Mouse (Mus musculus): ENCODE data around the gene Tnrc18. TPM values are rescaled to one million over a fixed set of nuclear protein-coding genes. Genes with fewer than 3 reads are reported as not detected.
A peak's percentile ranks its signal among the peaks of the same experiment; 100 is the strongest.

The Tnrc18 gene
- 116 TPM for polyA plus RNA-seq (2021)

DNA sequence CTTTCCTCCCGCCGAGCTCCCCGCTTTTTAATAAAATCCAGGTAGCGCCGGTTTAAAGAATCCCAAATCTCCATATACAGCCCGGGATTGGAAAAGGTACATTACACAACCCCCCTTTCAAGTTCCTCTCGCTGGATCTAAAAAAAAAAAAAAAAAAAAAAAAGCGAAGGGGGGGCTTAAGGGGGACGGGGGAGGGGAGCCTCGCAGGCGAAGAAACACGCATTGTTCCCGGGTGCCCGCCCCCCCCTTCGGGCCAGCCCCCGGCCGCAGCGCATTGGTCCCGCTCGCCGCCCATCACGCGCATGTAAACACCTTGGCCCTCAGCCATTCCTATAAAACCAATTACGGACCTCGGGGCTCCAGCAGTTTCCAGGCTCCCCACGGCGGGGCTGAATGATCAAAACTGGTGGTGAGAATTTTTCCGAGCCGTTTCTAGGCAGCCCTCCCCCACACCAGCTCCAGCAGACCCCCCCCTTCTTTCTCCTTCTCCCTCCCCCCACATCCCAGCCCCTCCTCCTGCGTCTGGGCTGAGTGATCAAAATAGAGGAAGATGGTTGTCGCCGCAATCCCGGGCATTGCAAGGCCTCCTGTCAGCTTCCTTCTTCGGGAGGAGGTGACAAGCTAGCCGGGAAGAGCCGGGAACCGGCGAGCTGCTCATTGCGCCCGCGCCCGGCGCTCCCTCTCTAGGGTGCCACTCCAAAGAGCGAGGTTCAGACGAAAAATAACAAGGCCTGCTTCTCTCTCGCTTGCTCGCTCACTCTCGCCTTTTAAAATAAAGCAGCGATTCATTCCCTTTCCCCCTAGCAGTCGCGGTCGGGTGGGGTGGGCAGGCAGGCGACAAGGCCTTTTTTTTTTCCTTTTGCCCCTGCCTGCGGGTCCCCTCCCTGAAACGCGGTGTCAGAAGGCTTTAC is at the start of gene Tnrc18:
TSS of gene Tnrc18 (minus strand) at position 139 of the 911 bp plus-strand sequence.
- H3K27me3 ChIP-seq = no peaks in the 10 kb centered on the region
- no peak for ATAC-seq
- in situ Hi-C loops (cut with MboI; ENCODE audit: low pct_unique_long_range_greater_than_20kb) = no loop called here
- CTCF ChIA-PET = no interaction called here
- no peak for TF ChIP-seq CTCF (IDR thresholded peaks at IDR 0.05)
- POLR2A ChIA-PET = interaction anchor here (0.6 to 4.1 kb wide), 16 partner anchors 7 to 172 kb away, joined by 3 to 28 read pairs (median 4); partner anchors contain the start of gene Fbxl18
- DNase-seq (ENCODE audit: low read depth, low spot score) = peak; percentile 99

DNA sequence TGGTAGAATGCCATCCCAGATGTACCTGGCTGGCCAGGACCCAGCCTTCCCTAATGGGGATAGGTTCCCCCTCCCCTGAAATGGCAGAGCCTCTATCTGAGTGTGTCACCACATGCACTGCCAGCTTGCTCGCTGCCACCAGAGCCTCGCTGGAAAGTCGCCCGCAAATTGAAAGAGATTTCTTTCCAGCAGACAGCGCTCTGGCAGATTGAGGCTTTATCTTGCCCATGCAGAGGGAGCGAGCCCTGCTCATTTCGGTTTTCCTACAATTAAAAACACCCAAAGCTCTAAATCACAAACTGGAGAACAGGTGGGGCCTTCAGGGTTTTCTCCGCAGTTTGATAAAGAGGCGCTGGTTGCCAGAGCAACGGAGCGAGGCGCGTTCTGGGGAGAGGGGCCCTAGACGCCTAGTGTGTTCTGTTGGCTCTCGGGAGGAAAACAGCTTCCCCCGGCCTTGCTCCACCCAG is 40.3 kb upstream of the Tnrc18 start:
- ATAC-seq (no peak), DNase-seq (ENCODE audit: low read depth, low spot score) (no peak)
- TF ChIP-seq CTCF (IDR thresholded peaks at IDR 0.05) = no peak
- no peaks in the 10 kb centered on the region for H3K27me3 ChIP-seq
- in situ Hi-C loops (cut with MboI; ENCODE audit: low pct_unique_long_range_greater_than_20kb) = no loop called here
- ChIA-PET CTCF (no interaction called here), POLR2A (interaction anchor here (1.2 kb wide), 1 partner anchor 37 kb away, joined by 3 read pairs; no protein-coding TSS in a partner anchor)

DNA sequence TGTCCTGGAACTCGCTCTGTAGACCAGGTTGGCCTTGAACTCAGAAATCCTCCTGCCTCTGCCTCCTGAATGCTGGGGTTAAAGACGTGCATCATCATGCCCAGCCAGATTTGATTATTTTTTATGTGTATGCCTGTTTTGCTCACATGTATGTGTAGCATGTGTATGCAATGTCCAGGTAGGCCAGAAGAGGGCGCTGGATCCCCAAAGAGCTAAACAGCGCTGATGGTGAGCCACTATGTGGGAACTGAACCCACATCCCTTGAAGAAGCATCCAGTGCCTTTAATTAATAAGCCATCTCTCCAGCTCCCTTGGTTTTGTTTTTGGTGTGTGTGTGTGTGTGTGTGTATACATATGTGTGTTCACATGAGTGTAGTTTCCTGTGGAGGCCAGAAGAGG is 38.9 kb upstream of the Tnrc18 start:
- ChIA-PET POLR2A (interaction anchor here (0.7 kb wide), 1 partner anchor 76 kb away, joined by 4 read pairs; no protein-coding TSS in a partner anchor), CTCF (no interaction called here)
- H3K27me3 ChIP-seq = no peaks in the 10 kb centered on the region
- in situ Hi-C loops (cut with MboI; ENCODE audit: low pct_unique_long_range_greater_than_20kb) = no loop called here
- no peak for ATAC-seq
- DNase-seq (ENCODE audit: low read depth, low spot score) = no peak
- peak; percentile 49 for TF ChIP-seq CTCF (IDR thresholded peaks at IDR 0.05)

DNA sequence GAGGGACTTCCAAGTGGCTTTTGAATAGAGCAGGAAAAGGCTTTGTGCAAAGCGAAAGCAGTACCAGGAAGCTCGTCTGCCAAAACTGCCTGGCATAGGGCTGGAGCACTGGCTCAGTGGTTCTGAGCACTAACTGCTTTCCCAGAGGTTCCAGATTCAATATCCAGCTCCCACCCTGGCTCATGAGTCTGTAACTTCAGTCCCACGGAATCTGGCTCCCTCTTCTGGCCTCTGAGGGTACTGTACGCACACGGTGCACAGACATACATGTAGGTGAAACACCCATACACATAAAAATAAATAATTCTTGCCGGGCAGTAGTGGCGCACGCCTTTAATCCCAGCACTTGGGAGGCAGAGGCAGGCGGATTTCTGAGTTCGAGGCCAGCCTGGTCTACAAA is 37.4 kb upstream of the Tnrc18 start:
- in situ Hi-C loops (cut with MboI; ENCODE audit: low pct_unique_long_range_greater_than_20kb) = no loop called here
- POLR2A ChIA-PET = interaction anchor here (0.7 to 1.0 kb wide), 2 partner anchors 13 to 87 kb away, joined by 3 read pairs; no protein-coding TSS in a partner anchor
- no peaks in the 10 kb centered on the region for H3K27me3 ChIP-seq
- CTCF ChIA-PET = interaction anchor here (0.6 to 2.6 kb wide), 11 partner anchors 9 to 130 kb away, joined by 3 to 7 read pairs (median 5); no protein-coding TSS in a partner anchor
- DNase-seq (ENCODE audit: low read depth, low spot score) = no peak
- peak; percentile 90 for TF ChIP-seq CTCF (IDR thresholded peaks at IDR 0.05)
- ATAC-seq = no peak

DNA sequence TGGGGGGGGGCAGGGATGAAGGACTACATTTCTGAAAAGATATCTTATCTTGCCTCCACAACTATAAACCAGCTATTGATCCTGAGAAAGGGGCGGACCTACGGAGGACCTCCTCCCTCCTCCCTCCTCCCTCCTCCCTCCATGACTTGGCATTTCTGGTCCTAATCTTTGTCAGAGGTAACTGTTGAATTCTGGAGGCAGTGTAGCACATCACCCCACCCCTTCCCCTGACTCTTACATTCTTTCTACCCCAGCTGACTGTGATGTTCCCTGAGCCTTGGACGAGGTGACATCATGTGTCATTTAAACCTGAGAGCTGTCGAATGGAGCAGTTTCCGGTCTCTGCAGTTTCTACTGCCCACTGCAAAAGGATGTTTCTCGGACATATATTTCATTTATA is 36.1 kb upstream of the Tnrc18 start:
- ChIA-PET CTCF (interaction anchor here (1.1 to 2.6 kb wide), 7 partner anchors 11 to 211 kb away, joined by 3 to 7 read pairs (median 4); no protein-coding TSS in a partner anchor), POLR2A (interaction anchor here (0.5 kb wide), 1 partner anchor 33 kb away, joined by 4 read pairs; no protein-coding TSS in a partner anchor)
- TF ChIP-seq CTCF (IDR thresholded peaks at IDR 0.05) = no peak
- in situ Hi-C loops (cut with MboI; ENCODE audit: low pct_unique_long_range_greater_than_20kb) = no loop called here
- DNase-seq (ENCODE audit: low read depth, low spot score) (no peak), ATAC-seq (no peak)
- no peaks in the 10 kb centered on the region for H3K27me3 ChIP-seq

DNA sequence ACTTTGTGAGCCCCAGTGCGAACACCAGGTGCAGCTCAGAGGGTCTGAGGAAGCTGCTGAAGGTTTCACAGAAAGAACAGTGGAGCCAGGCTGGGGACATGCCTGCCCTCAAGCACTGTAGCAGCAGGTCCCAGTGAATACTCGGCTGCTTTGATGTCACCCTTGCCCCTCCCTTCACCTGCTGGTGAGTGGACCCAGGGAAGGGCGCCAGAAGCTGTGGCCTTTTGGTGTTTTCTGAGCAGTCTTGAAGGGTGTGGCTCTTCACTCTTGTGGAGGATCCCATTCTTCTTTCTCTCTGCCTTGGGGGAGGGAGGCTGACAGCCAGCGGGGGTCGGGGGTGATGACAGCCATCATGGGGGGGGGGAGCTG is 34.2 kb upstream of the Tnrc18 start:
- ChIA-PET POLR2A (interaction anchor here (0.5 to 1.3 kb wide), 3 partner anchors 15 to 170 kb away, joined by 3 to 4 read pairs (median 3); no protein-coding TSS in a partner anchor), CTCF (interaction anchor here (1.5 to 2.0 kb wide), 2 partner anchors 10 kb away, joined by 4 to 6 read pairs; no protein-coding TSS in a partner anchor)
- ATAC-seq (no peak), DNase-seq (ENCODE audit: low read depth, low spot score) (no peak)
- TF ChIP-seq CTCF (IDR thresholded peaks at IDR 0.05) = no peak
- in situ Hi-C loops (cut with MboI; ENCODE audit: low pct_unique_long_range_greater_than_20kb) = no loop called here
- no peaks in the 10 kb centered on the region for H3K27me3 ChIP-seq

DNA sequence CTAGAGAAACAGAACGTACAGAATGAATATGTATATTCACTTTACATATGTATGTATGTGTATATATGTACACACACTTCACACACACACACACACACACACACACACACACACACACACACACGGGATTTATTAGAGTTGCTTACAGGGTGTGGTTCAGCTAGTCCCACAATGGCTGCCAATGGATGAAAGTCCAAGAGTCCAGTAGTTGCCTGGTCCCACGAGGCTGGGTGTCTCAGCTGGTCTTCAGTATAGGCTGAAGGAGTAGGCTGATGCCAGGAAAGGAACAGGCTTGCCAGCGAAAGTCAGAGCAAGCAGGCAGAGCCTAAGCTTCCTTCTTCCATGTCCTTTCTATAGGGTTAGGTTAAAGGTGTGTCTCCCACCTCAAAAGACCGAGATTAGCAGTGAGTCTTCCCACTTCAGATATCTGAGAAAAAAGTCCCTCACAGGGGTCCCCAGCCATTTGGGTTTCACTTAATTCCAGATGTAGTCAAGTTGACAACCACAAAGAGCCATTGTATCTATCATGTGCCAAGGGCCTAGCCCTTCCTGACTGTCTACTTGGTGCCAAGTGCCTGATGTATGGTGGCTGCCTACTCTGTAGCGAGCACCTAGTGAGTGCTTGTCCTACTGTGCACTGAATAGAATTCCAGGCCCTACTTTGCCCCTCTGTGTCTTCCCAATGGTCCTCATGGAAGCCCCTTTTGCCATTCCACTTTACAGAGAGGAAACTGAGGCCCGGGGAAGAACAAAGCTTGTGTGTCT is 33.6 kb upstream of the Tnrc18 start:
- no peak for TF ChIP-seq CTCF (IDR thresholded peaks at IDR 0.05)
- ATAC-seq (no peak), DNase-seq (ENCODE audit: low read depth, low spot score) (no peak)
- POLR2A ChIA-PET = interaction anchor here (0.5 to 0.9 kb wide), 2 partner anchors 16 to 169 kb away, joined by 3 read pairs; no protein-coding TSS in a partner anchor
- CTCF ChIA-PET = interaction anchor here (1.5 to 2.0 kb wide), 2 partner anchors 10 kb away, joined by 4 to 6 read pairs; no protein-coding TSS in a partner anchor
- H3K27me3 ChIP-seq = no peaks in the 10 kb centered on the region
- in situ Hi-C loops (cut with MboI; ENCODE audit: low pct_unique_long_range_greater_than_20kb) = no loop called here

DNA sequence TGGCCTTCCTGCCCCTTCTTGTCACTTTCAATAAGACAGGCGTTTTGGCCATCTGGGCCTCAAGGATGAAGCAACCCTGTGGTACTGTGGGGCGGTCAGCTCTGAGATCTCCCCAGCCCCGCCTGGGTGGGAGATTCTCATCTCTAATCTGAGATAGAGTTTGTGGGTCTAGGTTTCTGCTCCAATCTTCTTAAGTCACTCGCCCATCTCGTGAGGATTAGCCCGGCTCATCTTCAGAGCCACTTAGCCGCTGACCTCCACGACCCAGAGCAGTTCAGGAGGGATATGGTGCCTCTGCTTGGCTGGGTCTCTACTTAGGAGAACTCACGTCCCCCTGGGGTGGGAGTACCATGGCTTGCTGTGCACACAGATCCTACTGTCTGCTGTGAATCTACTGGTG is 33.0 kb upstream of the Tnrc18 start:
- DNase-seq (ENCODE audit: low read depth, low spot score) (no peak), ATAC-seq (no peak)
- TF ChIP-seq CTCF (IDR thresholded peaks at IDR 0.05) = no peak
- ChIA-PET CTCF (interaction anchor here (2.0 kb wide), 1 partner anchor 11 kb away, joined by 6 read pairs; no protein-coding TSS in a partner anchor), POLR2A (no interaction called here)
- in situ Hi-C loops (cut with MboI; ENCODE audit: low pct_unique_long_range_greater_than_20kb) = no loop called here
- no peaks in the 10 kb centered on the region for H3K27me3 ChIP-seq

DNA sequence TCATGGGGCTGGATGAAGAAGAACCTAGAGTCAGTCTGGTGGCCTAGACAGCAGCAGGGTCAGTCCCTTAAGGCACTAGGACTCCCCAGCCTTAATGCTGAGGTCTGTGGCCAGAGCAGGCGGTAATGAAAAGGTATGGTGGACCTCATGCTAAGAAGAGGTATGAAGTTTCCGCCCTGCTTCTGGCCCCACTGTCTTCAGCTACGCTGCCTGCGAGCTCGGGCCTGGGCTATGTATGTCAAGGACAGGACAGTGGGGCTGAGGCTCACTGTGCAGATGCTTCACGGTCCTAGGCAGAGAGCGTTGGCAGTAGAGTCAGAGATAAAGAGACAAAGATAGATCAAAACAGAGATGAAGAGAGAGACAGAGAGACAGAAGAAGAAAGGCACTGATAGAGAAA is 31.4 kb upstream of the Tnrc18 start:
- no peaks in the 10 kb centered on the region for H3K27me3 ChIP-seq
- ATAC-seq = no peak
- CTCF ChIA-PET = no interaction called here
- TF ChIP-seq CTCF (IDR thresholded peaks at IDR 0.05) = no peak
- POLR2A ChIA-PET = interaction anchor here (0.8 kb wide), 1 partner anchor 26 kb away, joined by 3 read pairs; no protein-coding TSS in a partner anchor
- no peak for DNase-seq (ENCODE audit: low read depth, low spot score)
- in situ Hi-C loops (cut with MboI; ENCODE audit: low pct_unique_long_range_greater_than_20kb) = loop anchor here (10.0 kb wide), 1 partner anchor 84 kb away; no protein-coding TSS in a partner anchor

DNA sequence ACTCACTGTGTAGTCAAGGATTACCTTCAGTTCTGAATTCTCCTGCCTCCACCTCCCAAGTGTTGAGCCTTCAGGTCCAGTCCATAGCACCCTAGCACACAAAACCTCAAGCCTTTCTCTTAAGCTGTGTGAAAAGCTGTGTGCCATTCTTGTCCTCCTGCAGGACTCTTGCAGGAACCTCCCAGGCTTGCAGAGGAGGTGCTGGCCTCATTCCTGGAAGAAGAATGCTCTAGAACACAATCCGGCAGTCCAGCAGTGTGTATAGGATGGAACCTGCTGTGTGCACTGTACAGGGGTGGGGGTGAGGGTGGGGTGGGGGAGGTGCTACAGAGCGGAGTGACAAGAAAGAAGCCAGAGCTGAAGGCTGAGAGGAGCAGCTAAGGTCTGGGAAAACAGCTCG is 30.7 kb upstream of the Tnrc18 start:
- in situ Hi-C loops (cut with MboI; ENCODE audit: low pct_unique_long_range_greater_than_20kb) = loop anchor here (10.0 kb wide), 1 partner anchor 83 kb away; no protein-coding TSS in a partner anchor
- H3K27me3 ChIP-seq = no peaks in the 10 kb centered on the region
- ChIA-PET POLR2A (interaction anchor here (0.8 kb wide), 1 partner anchor 26 kb away, joined by 3 read pairs; no protein-coding TSS in a partner anchor), CTCF (no interaction called here)
- DNase-seq (ENCODE audit: low read depth, low spot score) (no peak), ATAC-seq (no peak)
- no peak for TF ChIP-seq CTCF (IDR thresholded peaks at IDR 0.05)

Measured in Patski (cell line).